Mouse (Mus musculus) embryonic fibroblast, embryonic 13.5 days (primary cell): ENCODE data around the gene Rinl. TPM values are rescaled to one million over a fixed set of nuclear protein-coding genes. Genes with fewer than 3 reads are reported as not detected.
A peak's percentile ranks its signal among the peaks of the same experiment; 100 is the strongest.

Source experiments
- H3K27ac ChIP-seq: 2 replicates; pipeline ENCODE4 v1.5.1; 2012; ENCODE audit warnings: low read length, control low read depth, inconsistent platforms; ENCODE audit not compliant: insufficient read depth
- H3K4me1 ChIP-seq: 2 replicates; pipeline ENCODE4 v1.6.1; 2011; ENCODE audit warnings: low read length; ENCODE audit not compliant: control insufficient read depth, insufficient read depth
- H3K4me3 ChIP-seq: 2 replicates; pipeline ENCODE4 v1.5.1; 2011; ENCODE audit warnings: mild to moderate bottlenecking, control low read depth, low read length; ENCODE audit not compliant: insufficient read depth
- CTCF ChIP-seq: IDR thresholded peaks from 2 replicates; pipeline ENCODE4 v1.5.1; 2011; ENCODE audit warnings: mild to moderate bottlenecking, control low read depth, low read length, moderate library complexity, borderline replicate concordance; ENCODE audit not compliant: insufficient read depth
- POLR2A ChIP-seq: IDR thresholded peaks from 2 replicates; pipeline ENCODE4 v1.6.1; 2011; ENCODE audit warnings: low read depth, mild to moderate bottlenecking, control low read depth, low read length, moderate library complexity
- polyA plus RNA-seq: library from polyadenylated mRNA; stranded (reverse); fragments of >200 nt; gene quantifications from 2 replicates; pipeline ENCODE4 v1.2.4, GENCODE M21; 2011; ENCODE audit warnings: low read depth; ENCODE audit not compliant: missing spikeins, insufficient read length

Rinl gene
- polyA plus RNA-seq, 1 experiment: 0.77 TPM

DNA sequence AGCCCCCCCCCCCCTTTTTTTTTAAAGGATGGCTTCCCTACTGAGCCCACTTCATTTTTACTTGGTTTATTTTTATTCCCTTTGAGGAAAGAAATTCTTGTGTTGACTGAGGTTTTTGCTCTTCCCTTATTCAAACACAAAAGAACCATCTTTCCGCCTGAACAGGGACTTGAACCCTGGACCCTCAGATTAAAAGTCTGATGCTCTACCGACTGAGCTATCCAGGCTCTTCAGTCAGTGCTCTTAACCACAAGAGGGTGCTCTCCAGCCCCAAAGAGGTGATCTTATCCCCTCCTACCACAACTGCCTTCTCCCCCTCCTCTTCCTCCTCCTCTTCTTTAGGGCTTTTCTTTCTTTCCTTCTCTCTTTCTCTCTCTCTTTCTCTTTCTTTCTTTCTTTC lies 5.1 kb downstream of the Rinl start:
- Histone ChIP-seq H3K4me1 (peaks cover 3% of the 10 kb centered on the region; the same call in 1 of the 2 replicates), H3K4me3 (no peak overlapping the region), H3K27ac (no peak overlapping the region)
- no peak for TF ChIP-seq POLR2A
- TF ChIP-seq CTCF: no peak

- TF ChIP-seq POLR2A (no peak), CTCF (no peak)
- Histone ChIP-seq H3K4me1 (peaks cover 3% of the 10 kb centered on the region; the same call in 1 of the 2 replicates), H3K27ac (no peak overlapping the region), H3K4me3 (no peak overlapping the region)
These were observed 5.7 kb downstream of the Rinl start for GRCm38 (mm10) chr7:28794496-28794895.

GRCm38 (mm10) chr7:28795832-28796231 lies 7.1 kb downstream of the Rinl start:
- Histone ChIP-seq H3K4me3 (no peak overlapping the region), H3K4me1 (no peaks in the 10 kb centered on the region), H3K27ac (no peak overlapping the region)
- TF ChIP-seq CTCF (no peak), POLR2A (no peak)

- TF ChIP-seq CTCF: peak; percentile 99
- TF ChIP-seq POLR2A: no peak
- H3K4me1 ChIP-seq: 0 out of 2 replicates have a peak, but pooled peaks cover 1% of the 10 kb centered on the region
- H3K27ac ChIP-seq: no peak overlapping the region
- no peak overlapping the region for H3K4me3 ChIP-seq
These were observed 7.8 kb downstream of the Rinl start for GRCm38 (mm10) chr7:28796562-28796975.

- H3K27ac ChIP-seq: no peak overlapping the region
- TF ChIP-seq POLR2A (no peak), CTCF (no peak)
- peaks cover 18% of the 10 kb centered on the region for H3K4me1 ChIP-seq
- no peak overlapping the region for H3K4me3 ChIP-seq
These were observed 11.2 kb downstream of the Rinl start for GRCm38 (mm10) chr7:28799994-28800393.

DNA sequence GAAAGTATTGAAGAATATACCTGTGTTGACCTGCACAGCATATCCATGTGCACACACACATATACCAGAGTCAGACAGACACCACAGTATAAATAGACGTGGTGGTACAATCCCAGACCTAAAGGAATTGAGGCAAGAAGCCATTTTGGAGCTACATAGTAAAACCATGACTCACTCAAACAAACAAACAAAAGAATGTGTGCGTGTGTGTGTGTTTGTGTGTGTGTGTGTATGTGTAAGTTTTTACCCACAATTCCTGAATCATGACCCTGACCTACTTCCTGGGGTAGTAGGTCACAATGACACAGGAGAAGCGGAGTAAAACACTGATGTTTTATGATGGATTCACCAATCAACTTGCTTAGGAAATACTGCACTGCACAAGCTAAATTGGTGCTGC lies 12.7 kb downstream of the Rinl start:
- H3K4me1 ChIP-seq: peaks cover 18% of the 10 kb centered on the region
- peak overlapping the region; percentile 99 for H3K27ac ChIP-seq
- no peak overlapping the region for H3K4me3 ChIP-seq
- TF ChIP-seq CTCF: no peak
- TF ChIP-seq POLR2A: no peak

DNA sequence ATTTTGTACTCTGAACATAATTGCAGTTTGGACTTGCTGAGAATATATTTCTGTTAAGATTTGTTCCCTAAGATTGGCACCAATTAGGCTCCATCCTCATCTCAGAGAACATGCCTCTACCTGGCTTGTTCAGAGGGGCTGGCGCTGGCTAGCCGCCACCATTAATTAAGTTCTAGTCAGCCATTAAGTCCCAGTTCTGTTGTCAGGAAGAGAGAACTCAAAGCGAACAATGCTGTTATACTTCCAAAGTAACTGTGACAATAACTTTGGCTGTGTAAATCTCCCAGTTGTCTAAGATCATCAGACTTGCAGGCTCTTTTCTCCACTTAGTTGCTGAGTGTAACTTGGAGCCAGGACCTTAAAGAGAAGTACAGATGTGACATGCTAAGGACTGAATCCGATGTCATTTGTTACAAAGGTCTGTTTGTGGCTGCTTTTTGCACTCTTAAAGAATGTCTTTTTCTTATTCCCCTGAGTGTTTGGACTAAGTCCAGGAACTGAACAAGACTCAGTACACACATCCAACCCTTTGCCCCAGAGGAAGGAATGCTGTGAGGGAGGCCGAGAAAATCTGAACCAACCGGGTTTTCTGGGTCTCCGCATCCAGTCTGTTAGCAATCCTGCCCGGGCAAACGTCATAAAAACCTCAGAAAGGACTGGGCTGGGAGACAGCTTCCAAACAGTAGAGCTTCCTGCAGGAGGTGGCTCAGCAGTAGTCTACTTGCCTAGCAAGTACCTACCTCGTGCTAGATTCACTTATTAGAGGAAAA lies 13.3 kb downstream of the Rinl start:
- H3K4me3 ChIP-seq: no peak overlapping the region
- TF ChIP-seq CTCF (no peak), POLR2A (peak; percentile 81)
- H3K4me1 ChIP-seq: peaks cover 18% of the 10 kb centered on the region
- H3K27ac ChIP-seq: peak overlapping the region; percentile 99

DNA sequence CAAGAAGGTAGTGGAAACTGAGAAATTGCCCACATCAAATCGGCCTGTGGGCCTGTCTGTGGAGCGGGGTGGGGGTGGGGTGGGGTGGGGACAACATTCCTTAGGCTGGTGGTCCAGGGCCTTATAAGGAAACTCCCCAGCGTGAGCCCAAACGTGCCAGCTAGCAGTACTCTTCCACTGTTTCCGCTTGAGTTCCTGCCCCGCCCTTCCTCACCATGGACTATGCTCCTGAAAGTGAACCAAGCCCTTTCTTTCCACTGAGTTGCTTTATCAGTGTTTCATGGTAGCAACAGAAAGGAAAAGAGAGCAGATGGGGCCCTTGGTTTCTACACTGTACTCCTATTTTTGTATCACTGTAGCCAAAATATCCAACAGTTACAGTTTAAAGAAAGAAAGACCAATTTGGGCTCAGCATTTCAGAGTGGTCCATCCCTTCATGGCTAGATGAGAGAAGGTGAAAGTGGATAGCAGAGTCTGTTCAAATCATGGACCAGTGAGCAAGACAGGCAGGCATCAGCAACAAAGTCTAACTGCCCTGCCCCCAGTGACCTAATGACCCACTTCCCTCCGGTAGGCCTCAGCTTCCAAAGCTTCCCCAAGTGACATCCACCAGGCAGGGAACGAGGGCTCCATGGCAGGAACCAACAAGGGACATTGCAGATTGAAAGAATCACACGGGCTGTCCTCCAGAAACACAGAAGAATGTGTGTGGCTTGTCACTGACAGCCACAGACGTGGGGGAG lies 14.2 kb downstream of the Rinl start:
- Histone ChIP-seq H3K4me1 (peaks cover 24% of the 10 kb centered on the region), H3K27ac (peak overlapping the region; percentile 99), H3K4me3 (no peak overlapping the region)
- TF ChIP-seq CTCF (no peak), POLR2A (no peak; the same call in 1 of the 2 replicates)

DNA sequence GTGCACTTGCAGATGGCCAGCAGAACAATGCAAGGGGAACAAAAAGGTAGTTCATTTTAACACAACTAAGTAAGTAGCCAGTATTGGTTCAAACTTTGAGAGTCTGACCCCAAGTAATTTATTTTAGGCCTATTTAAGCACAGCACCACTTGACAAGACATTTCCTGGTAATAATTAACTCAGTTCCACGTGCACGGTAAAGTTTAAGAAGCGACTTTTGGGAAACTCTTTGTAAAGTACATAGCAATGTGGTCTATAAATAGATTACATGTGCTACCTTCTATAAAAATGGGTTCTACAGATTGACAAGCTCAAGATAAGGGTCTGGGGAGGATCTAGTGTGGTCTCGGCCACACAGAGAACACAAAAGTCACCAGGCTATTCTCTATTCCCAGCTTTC lies 15.0 kb downstream of the Rinl start:
- H3K27ac ChIP-seq: no peak overlapping the region
- no peak overlapping the region for H3K4me3 ChIP-seq
- TF ChIP-seq CTCF (no peak), POLR2A (no peak)
- H3K4me1 ChIP-seq: peaks cover 25% of the 10 kb centered on the region

DNA sequence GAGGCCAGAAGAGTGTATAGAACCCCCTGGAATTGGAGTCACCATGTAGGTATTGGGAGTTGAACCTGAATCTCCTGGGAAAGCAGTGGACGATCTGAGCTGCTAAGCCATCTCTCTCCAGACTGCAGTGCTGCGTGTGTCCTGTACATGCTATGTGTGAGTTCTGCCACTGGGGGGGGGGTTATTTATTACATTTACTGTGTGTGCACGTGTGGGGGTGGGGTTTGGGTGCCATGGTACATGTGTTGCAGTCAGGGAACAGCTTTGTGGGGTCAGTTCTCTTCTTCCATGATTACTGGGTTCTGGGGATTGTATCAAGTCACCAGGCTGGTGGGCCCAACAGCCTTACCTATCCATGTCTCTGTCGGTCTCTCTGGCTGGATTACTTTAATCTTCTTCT lies 18.1 kb downstream of the Rinl start:
- no peak overlapping the region for H3K4me3 ChIP-seq
- H3K27ac ChIP-seq: no peak overlapping the region
- TF ChIP-seq CTCF (no peak), POLR2A (no peak)
- H3K4me1 ChIP-seq: peaks cover 20% of the 10 kb centered on the region
